ENCODE assay signal across 19 mouse cellular contexts in the genomic region with DNA sequence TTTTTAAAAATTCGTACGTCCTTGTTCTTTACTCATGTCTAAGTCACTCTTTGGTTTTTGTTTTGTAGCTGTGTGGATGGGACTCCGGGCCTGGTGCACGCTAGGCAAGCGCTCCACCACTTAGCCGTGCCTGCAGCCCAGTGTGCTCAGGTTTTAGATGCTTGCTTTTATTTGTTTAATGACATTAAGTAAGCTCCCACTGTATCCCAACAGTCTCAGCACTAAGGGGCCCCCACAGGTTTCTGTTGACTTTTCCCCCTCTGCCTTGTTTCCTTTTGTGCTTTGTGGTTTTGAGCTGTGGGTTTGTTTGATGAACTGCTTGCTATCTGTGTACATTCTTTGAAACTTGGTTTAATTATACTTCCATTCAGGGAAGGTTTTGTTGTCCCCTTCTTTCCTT. TPM values are rescaled to one million over a fixed set of nuclear protein-coding genes. Genes with fewer than 3 reads are reported as not detected.
DNase-seq lines count a peak whose midpoint lies in the region; ATAC-seq lines count a peak whose summit lies in the region.
"Had no signal": no experiment of that assay in that cellular context is flagged by ENCODE, and none has a peak within 500 bp of the region (broad histone marks: within the 10 kb centered on the region; RNA-seq: fewer than 3 reads in every experiment).

No protein-coding gene starts in this region.

- ATAC-seq in erythroblast, adult 5-6 weeks (replicated peaks; ENCODE audit: low FRiP score, poor library complexity, severe bottlenecking): no peak
- 0 out of 2 replicates have a peak, but pooled peaks have one; percentile 27 for ATAC-seq in midbrain, embryonic 11.5 days (ENCODE audit: low FRiP score)
- no peak for ATAC-seq in midbrain, embryonic 14.5 days (ENCODE audit: low FRiP score, low TSS enrichment)
- ATAC-seq in liver, embryonic 12.5 days: no peak
- peak; percentile 72 for ATAC-seq in stomach, embryonic 16.5 days (ENCODE audit: insufficient read depth, low FRiP score)
- no peak for ATAC-seq in erythroid progenitor cell, adult 5-6 weeks (replicated peaks; ENCODE audit: low FRiP score, poor library complexity, severe bottlenecking)
- ATAC-seq: midbrain, embryonic 16.5 days had no signal

- peaks cover 57% of the 10 kb centered on the region for H3K4me1 ChIP-seq in erythroblast, embryonic 14.5 days (ENCODE audit: control insufficient read depth)
- H3K4me1 ChIP-seq in midbrain, embryonic 11.5 days (ENCODE audit: control insufficient read depth, insufficient read depth, low read length): peaks cover 4% of the 10 kb centered on the region; the same call in 1 of the 2 replicates
- H3K4me1 ChIP-seq in midbrain, embryonic 14.5 days (ENCODE audit: control insufficient read depth, insufficient read depth, low read length): no peaks in the 10 kb centered on the region
- H3K4me1 ChIP-seq in liver, embryonic 12.5 days: peaks cover 47% of the 10 kb centered on the region
- H3K4me1 ChIP-seq in stomach, embryonic 16.5 days (ENCODE audit: control insufficient read depth, insufficient read depth, low read length): peaks cover 16% of the 10 kb centered on the region; the same call in 1 of the 2 replicates

- peaks cover 6% of the 10 kb centered on the region for H3K9me3 ChIP-seq in erythroblast, embryonic 14.5 days (ENCODE audit: control insufficient read depth, low read length)
- no peaks in the 10 kb centered on the region; the same call in 1 of the 2 replicates for H3K9me3 ChIP-seq in midbrain, embryonic 11.5 days (ENCODE audit: control insufficient read depth, low read length)
- 0 out of 2 replicates have a peak, but pooled peaks cover 8% of the 10 kb centered on the region for H3K9me3 ChIP-seq in midbrain, embryonic 14.5 days (ENCODE audit: control insufficient read depth, low read length)
- H3K9me3 ChIP-seq in liver, embryonic 12.5 days (replicated peaks): no peaks in the 10 kb centered on the region
- H3K9me3 ChIP-seq in stomach, embryonic 16.5 days (replicated peaks; ENCODE audit: control insufficient read depth, low read length): 0 out of 2 replicates have a peak, but pooled peaks cover 5% of the 10 kb centered on the region

- peaks cover 25% of the 10 kb centered on the region for H3K36me3 ChIP-seq in erythroblast, embryonic 14.5 days (ENCODE audit: control insufficient read depth)
- H3K36me3 ChIP-seq in midbrain, embryonic 11.5 days (ENCODE audit: control insufficient read depth, insufficient read depth, low read length): no peaks in the 10 kb centered on the region
- H3K36me3 ChIP-seq in midbrain, embryonic 14.5 days (ENCODE audit: control insufficient read depth, insufficient read depth, low read length): no peaks in the 10 kb centered on the region
- H3K36me3 ChIP-seq in liver, embryonic 12.5 days: peaks cover 2% of the 10 kb centered on the region
- no peaks in the 10 kb centered on the region for H3K36me3 ChIP-seq in stomach, embryonic 16.5 days (ENCODE audit: control insufficient read depth, insufficient read depth, low read length)
- H3K36me3 ChIP-seq: embryonic facial prominence, embryonic 13.5 days; forebrain, embryonic 12.5 days; hindbrain, embryonic 13.5 days had no signal

- no peak for DNase-seq in midbrain, embryonic 11.5 days (ENCODE audit: low spot score, missing footprints)
- no peak for DNase-seq in midbrain, embryonic 14.5 days
- no peak for DNase-seq in kidney, postnatal 14 days
- DNase-seq: adrenal gland, postnatal 10 days; cerebellum, adult 11 months; gastrocnemius, postnatal 14 days; heart, postnatal 10 days; kidney, postnatal 4 days; right cerebral cortex, postnatal 14 days had no signal

- no peak overlapping the region for H3K4me2 ChIP-seq in midbrain, embryonic 11.5 days
- H3K4me2 ChIP-seq in midbrain, embryonic 14.5 days (ENCODE audit: low read length): no peak overlapping the region
- H3K4me2 ChIP-seq in liver, embryonic 12.5 days: peak overlapping the region; percentile 87
- peak overlapping the region; percentile 95; the same call in 1 of the 2 replicates for H3K4me2 ChIP-seq in stomach, embryonic 16.5 days (ENCODE audit: low read depth, low read length)

- no peaks in the 10 kb centered on the region for H3K27me3 ChIP-seq in erythroblast, embryonic 14.5 days (ENCODE audit: control insufficient read depth)
- no peaks in the 10 kb centered on the region for H3K27me3 ChIP-seq in midbrain, embryonic 11.5 days (ENCODE audit: control insufficient read depth, insufficient read depth, low read length)
- no peaks in the 10 kb centered on the region for H3K27me3 ChIP-seq in midbrain, embryonic 14.5 days (ENCODE audit: control insufficient read depth, insufficient read depth, low read length)
- no peaks in the 10 kb centered on the region for H3K27me3 ChIP-seq in liver, embryonic 12.5 days (replicated peaks)
- H3K27me3 ChIP-seq in stomach, embryonic 16.5 days (ENCODE audit: control insufficient read depth, insufficient read depth, low read length): no peaks in the 10 kb centered on the region
- H3K27me3 ChIP-seq: embryonic facial prominence, embryonic 13.5 days had no signal

- WGBS in midbrain, embryonic 11.5 days: 75% methylated on average over 6 of the region's 6 CpGs
- 83% methylated on average over 6 of the region's 6 CpGs for WGBS in midbrain, embryonic 14.5 days
- 58% methylated on average over 6 of the region's 6 CpGs for WGBS in liver, embryonic 12.5 days (ENCODE audit: insufficient replicate concordance)
- 59% methylated on average over 6 of the region's 6 CpGs for WGBS in stomach, embryonic 16.5 days

- H3K4me3 ChIP-seq in erythroblast, embryonic 14.5 days (replicated peaks): peak overlapping the region; percentile 66
- H3K4me3 ChIP-seq in midbrain, embryonic 11.5 days (ENCODE audit: low read depth, low read length): no peak overlapping the region
- H3K4me3 ChIP-seq in midbrain, embryonic 14.5 days (replicated peaks; ENCODE audit: low read depth, low read length): no peak overlapping the region
- peak overlapping the region; percentile 70; the same call in 1 of the 2 replicates for H3K4me3 ChIP-seq in liver, embryonic 12.5 days
- H3K4me3 ChIP-seq in stomach, embryonic 16.5 days (replicated peaks; ENCODE audit: low read length): no peak overlapping the region
- H3K4me3 ChIP-seq: forebrain, embryonic 12.5 days; hindbrain, embryonic 13.5 days had no signal

- no peak overlapping the region for H3K9ac ChIP-seq in midbrain, embryonic 11.5 days (ENCODE audit: low read length)
- no peak overlapping the region; the same call in 1 of the 2 replicates for H3K9ac ChIP-seq in midbrain, embryonic 14.5 days (replicated peaks; ENCODE audit: low read length)
- H3K9ac ChIP-seq in liver, embryonic 12.5 days: peak overlapping the region; percentile 77; the same call in 1 of the 2 replicates
- no peak overlapping the region for H3K9ac ChIP-seq in stomach, embryonic 16.5 days (ENCODE audit: low read length)
- H3K9ac ChIP-seq: forebrain, embryonic 12.5 days; hindbrain, embryonic 13.5 days had no signal

- H3K27ac ChIP-seq in midbrain, embryonic 11.5 days (ENCODE audit: low read depth, low read length): no peak overlapping the region
- H3K27ac ChIP-seq in midbrain, embryonic 14.5 days (replicated peaks; ENCODE audit: low read depth, low read length): no peak overlapping the region
- peak overlapping the region; percentile 96 for H3K27ac ChIP-seq in liver, embryonic 12.5 days
- peak overlapping the region; percentile 89 for H3K27ac ChIP-seq in stomach, embryonic 16.5 days (ENCODE audit: low read length)
- H3K27ac ChIP-seq: embryonic facial prominence, embryonic 13.5 days; forebrain, embryonic 12.5 days; hindbrain, embryonic 13.5 days; macrophage had no signal

RNA-seq across cellular contexts. Expression of a gene that starts 1.1 kb away (rescaled TPM):
- 2.1 and 2.7 TPM in 2 replicates for polyA plus RNA-seq in erythroblast, embryonic 14.5 days (2012)
- total RNA-seq in erythroblast, adult 5-6 weeks (2015; ENCODE audit: low replicate concordance): 26.1 and 51.9 TPM in 2 replicates
- 22.4 and 34.0 TPM in 2 replicates for total RNA-seq in erythroblast, adult 5-6 weeks (2017; ENCODE audit: low replicate concordance)
- polyA plus RNA-seq in midbrain, embryonic 11.5 days (2014; fragmentation: Nextera tagmentation; extraction: Ambion mirVana): 0.28 and 0.37 TPM in 2 replicates
- 0.93 and 1.1 TPM in 2 replicates for polyA plus RNA-seq in midbrain, embryonic 14.5 days (2014; fragmentation: Nextera tagmentation; extraction: Ambion mirVana)
- polyA plus RNA-seq in liver, embryonic 12.5 days (2016; fragmentation: Nextera tagmentation; extraction: Ambion mirVana): 9.8 and 9.9 TPM in 2 replicates
- polyA plus RNA-seq in stomach, embryonic 16.5 days (2015; fragmentation: Nextera tagmentation; extraction: Ambion mirVana): 25.9 and 37.1 TPM in 2 replicates
- 39.8 and 45.4 TPM in 2 replicates for total RNA-seq in erythroid progenitor cell, adult 5-6 weeks (2015; ENCODE audit: low replicate concordance)
- 23.1 and 46.1 TPM in 2 replicates for total RNA-seq in erythroid progenitor cell, adult 5-6 weeks (2017; ENCODE audit: low replicate concordance)

RNA-seq across cellular contexts. Expression of a gene that starts 28.6 kb away (rescaled TPM):
- polyA plus RNA-seq in erythroblast, embryonic 14.5 days (2012): 0.58 and 1.1 TPM in 2 replicates
- total RNA-seq in erythroblast, adult 5-6 weeks (2015; ENCODE audit: low replicate concordance): 30.9 and 39.2 TPM in 2 replicates
- 11.2 and 19.9 TPM in 2 replicates for total RNA-seq in erythroblast, adult 5-6 weeks (2017; ENCODE audit: low replicate concordance)
- polyA plus RNA-seq in midbrain, embryonic 11.5 days (2014; fragmentation: Nextera tagmentation; extraction: Ambion mirVana): 61.4 and 62.6 TPM in 2 replicates
- 32.5 and 49.3 TPM in 2 replicates for polyA plus RNA-seq in midbrain, embryonic 14.5 days (2014; fragmentation: Nextera tagmentation; extraction: Ambion mirVana)
- polyA plus RNA-seq in liver, embryonic 12.5 days (2016; fragmentation: Nextera tagmentation; extraction: Ambion mirVana): 32.2 and 33.4 TPM in 2 replicates
- polyA plus RNA-seq in stomach, embryonic 16.5 days (2015; fragmentation: Nextera tagmentation; extraction: Ambion mirVana): 52.8 and 56.1 TPM in 2 replicates
- total RNA-seq in erythroid progenitor cell, adult 5-6 weeks (2015; ENCODE audit: low replicate concordance): 29.3 and 41.4 TPM in 2 replicates
- total RNA-seq in erythroid progenitor cell, adult 5-6 weeks (2017; ENCODE audit: low replicate concordance): 14.4 and 20.3 TPM in 2 replicates

RNA-seq across cellular contexts. Expression of a gene that starts 34.7 kb away (rescaled TPM):
- polyA plus RNA-seq in erythroblast, embryonic 14.5 days (2012): not detected in 2 replicates
- not detected in 2 replicates for total RNA-seq in erythroblast, adult 5-6 weeks (2015; ENCODE audit: low replicate concordance)
- not detected in 2 replicates for total RNA-seq in erythroblast, adult 5-6 weeks (2017; ENCODE audit: low replicate concordance)
- polyA plus RNA-seq in midbrain, embryonic 11.5 days (2014; fragmentation: Nextera tagmentation; extraction: Ambion mirVana): 0.12 TPM in 1 of 2 replicates, not detected in the other
- 1.2 and 1.7 TPM in 2 replicates for polyA plus RNA-seq in midbrain, embryonic 14.5 days (2014; fragmentation: Nextera tagmentation; extraction: Ambion mirVana)
- 0.13 TPM in 1 of 2 replicates, not detected in the other for polyA plus RNA-seq in liver, embryonic 12.5 days (2016; fragmentation: Nextera tagmentation; extraction: Ambion mirVana)
- 1.2 and 4.1 TPM in 2 replicates for polyA plus RNA-seq in stomach, embryonic 16.5 days (2015; fragmentation: Nextera tagmentation; extraction: Ambion mirVana)
- not detected in 2 replicates for total RNA-seq in erythroid progenitor cell, adult 5-6 weeks (2015; ENCODE audit: low replicate concordance)
- total RNA-seq in erythroid progenitor cell, adult 5-6 weeks (2017; ENCODE audit: low replicate concordance): not detected in 2 replicates
- polyA plus RNA-seq: macrophage had no signal

RNA-seq across cellular contexts. Expression of a gene that starts 52.4 kb away (rescaled TPM):
- 14.7 and 15.6 TPM in 2 replicates for polyA plus RNA-seq in erythroblast, embryonic 14.5 days (2012)
- 53.5 and 57.6 TPM in 2 replicates for total RNA-seq in erythroblast, adult 5-6 weeks (2015; ENCODE audit: low replicate concordance)
- 20.5 and 80.0 TPM in 2 replicates for total RNA-seq in erythroblast, adult 5-6 weeks (2017; ENCODE audit: low replicate concordance)
- 371 and 375 TPM in 2 replicates for polyA plus RNA-seq in midbrain, embryonic 11.5 days (2014; fragmentation: Nextera tagmentation; extraction: Ambion mirVana)
- 450 and 544 TPM in 2 replicates for polyA plus RNA-seq in midbrain, embryonic 14.5 days (2014; fragmentation: Nextera tagmentation; extraction: Ambion mirVana)
- 249 and 261 TPM in 2 replicates for polyA plus RNA-seq in liver, embryonic 12.5 days (2016; fragmentation: Nextera tagmentation; extraction: Ambion mirVana)
- polyA plus RNA-seq in stomach, embryonic 16.5 days (2015; fragmentation: Nextera tagmentation; extraction: Ambion mirVana): 292 and 373 TPM in 2 replicates
- total RNA-seq in erythroid progenitor cell, adult 5-6 weeks (2015; ENCODE audit: low replicate concordance): 77.1 and 89.3 TPM in 2 replicates
- 37.2 and 116 TPM in 2 replicates for total RNA-seq in erythroid progenitor cell, adult 5-6 weeks (2017; ENCODE audit: low replicate concordance)

Comparison
In these comparisons a context has a peak if more than half of its experiments do, and no peak if none do; other contexts are left out.
1. ATAC-seq: peak in midbrain, embryonic 11.5 days (single experiment) and stomach, embryonic 16.5 days (single experiment); none in erythroblast, adult 5-6 weeks (single experiment), midbrain, embryonic 14.5 days (single experiment), liver, embryonic 12.5 days (single experiment) and erythroid progenitor cell, adult 5-6 weeks (single experiment).
2. H3K4me3 ChIP-seq: peak in erythroblast, embryonic 14.5 days (single experiment) and liver, embryonic 12.5 days (single experiment); none in midbrain, embryonic 11.5 days (single experiment), midbrain, embryonic 14.5 days (single experiment) and stomach, embryonic 16.5 days (single experiment).
3. H3K27ac ChIP-seq: peak in liver, embryonic 12.5 days (single experiment) and stomach, embryonic 16.5 days (single experiment); none in midbrain, embryonic 11.5 days (single experiment) and midbrain, embryonic 14.5 days (single experiment).
4. H3K4me2 ChIP-seq: peak in liver, embryonic 12.5 days (single experiment) and stomach, embryonic 16.5 days (single experiment); none in midbrain, embryonic 11.5 days (single experiment) and midbrain, embryonic 14.5 days (single experiment).
5. RNA of a gene that starts 28.6 kb away (polyA plus RNA-seq): 61.4 to 62.6 TPM in midbrain, embryonic 11.5 days, 52.8 to 56.1 TPM in stomach, embryonic 16.5 days, 32.5 to 49.3 TPM in midbrain, embryonic 14.5 days and 32.2 to 33.4 TPM in liver, embryonic 12.5 days; 0.58 to 1.1 TPM in erythroblast, embryonic 14.5 days; every median in the first group is over 10 times any median in the second.